Mouse (Mus musculus) forebrain, postnatal 0 days (tissue): ENCODE measurements around the gene Htr1f. TPM values are rescaled to one million over a fixed set of nuclear protein-coding genes. Genes with fewer than 3 reads are reported as not detected.
A peak's percentile ranks its signal among the peaks of the same experiment; 100 is the strongest.

Experiments used
- ATAC-seq: fragments of 200-750 bp; cut with Nextera tagmentation; 2 replicates; pipeline ENCODE4 v1.8.0; 2017; ENCODE audit warnings: mild to moderate bottlenecking, moderate library complexity
- DNase-seq: peaks from one replicate; pipeline ENCODE4 v3.0.0-alpha.2; 2015
- H3K27ac ChIP-seq: fragments of 300-500 bp; sonication (generic); 2 replicates; pipeline ENCODE4 v1.5.1; 2014; ENCODE audit warnings: low read depth, mild to moderate bottlenecking, antibody characterized with exemption, low read length, moderate library complexity, mixed read lengths
- H3K27me3 ChIP-seq: fragments of 300-500 bp; sonication (generic); 2 replicates; pipeline ENCODE4 v1.6.1; 2014; ENCODE audit warnings: mild to moderate bottlenecking, low read length, mixed read lengths; ENCODE audit not compliant: insufficient read depth
- H3K36me3 ChIP-seq: fragments of 300-500 bp; sonication (generic); 2 replicates; pipeline ENCODE4 v1.6.1; 2014; ENCODE audit warnings: mild to moderate bottlenecking, moderate library complexity; ENCODE audit not compliant: insufficient read depth
- H3K4me1 ChIP-seq: fragments of 300-500 bp; sonication (generic); 2 replicates; pipeline ENCODE4 v1.6.1; 2014; ENCODE audit warnings: antibody characterized with exemption; ENCODE audit not compliant: insufficient read depth
- H3K4me2 ChIP-seq: fragments of 300-500 bp; sonication (generic); 2 replicates; pipeline ENCODE4 v1.6.1; 2014; ENCODE audit warnings: low read depth, mild to moderate bottlenecking, moderate library complexity
- H3K4me3 ChIP-seq: fragments of 300-500 bp; sonication (generic); 2 replicates; pipeline ENCODE4 v1.5.1; 2014; ENCODE audit warnings: low read depth, low read length, mixed read lengths
- H3K9ac ChIP-seq: fragments of 300-500 bp; sonication (generic); 2 replicates; pipeline ENCODE4 v1.6.1; 2014; ENCODE audit warnings: mild to moderate bottlenecking
- H3K9me3 ChIP-seq: fragments of 300-500 bp; sonication (generic); 2 replicates; pipeline ENCODE4 v1.6.1; 2016; ENCODE audit warnings: low read length
- CTCF ChIP-seq: sonication (generic); IDR thresholded peaks from 2 replicates; pipeline ENCODE4 v1.5.1; 2016; ENCODE audit warnings: antibody characterized with exemption, control low read depth, low read depth
- WGBS: fragments of 180-500 bp; shearing (Covaris S2); extraction: QIAGEN DNeasy Blood & Tissue Kit; methylation state at CpG from one replicate; pipeline ENCODE4 v1.1.7; 2014; 5-methylcytosine and 5-hydroxymethylcytosine counted together
- polyA plus RNA-seq: library from polyadenylated mRNA; unstranded; fragments of >200 nt; fragmentation: Nextera tagmentation; extraction: Ambion mirVana; gene quantifications from 2 replicates; pipeline ENCODE4 v1.2.1, GENCODE M21; 2015
- total RNA-seq: library from RNA; depleted of rRNA; stranded (reverse); fragments of >200 nt; gene quantifications from 2 replicates; pipeline ENCODE4 v1.2.3, GENCODE M21; 2014; rRNA removed

Htr1f gene
- total RNA-seq (1.2 and 2.0 TPM in 2 replicates), polyA plus RNA-seq (0.58 and 0.80 TPM in 2 replicates)

DNA sequence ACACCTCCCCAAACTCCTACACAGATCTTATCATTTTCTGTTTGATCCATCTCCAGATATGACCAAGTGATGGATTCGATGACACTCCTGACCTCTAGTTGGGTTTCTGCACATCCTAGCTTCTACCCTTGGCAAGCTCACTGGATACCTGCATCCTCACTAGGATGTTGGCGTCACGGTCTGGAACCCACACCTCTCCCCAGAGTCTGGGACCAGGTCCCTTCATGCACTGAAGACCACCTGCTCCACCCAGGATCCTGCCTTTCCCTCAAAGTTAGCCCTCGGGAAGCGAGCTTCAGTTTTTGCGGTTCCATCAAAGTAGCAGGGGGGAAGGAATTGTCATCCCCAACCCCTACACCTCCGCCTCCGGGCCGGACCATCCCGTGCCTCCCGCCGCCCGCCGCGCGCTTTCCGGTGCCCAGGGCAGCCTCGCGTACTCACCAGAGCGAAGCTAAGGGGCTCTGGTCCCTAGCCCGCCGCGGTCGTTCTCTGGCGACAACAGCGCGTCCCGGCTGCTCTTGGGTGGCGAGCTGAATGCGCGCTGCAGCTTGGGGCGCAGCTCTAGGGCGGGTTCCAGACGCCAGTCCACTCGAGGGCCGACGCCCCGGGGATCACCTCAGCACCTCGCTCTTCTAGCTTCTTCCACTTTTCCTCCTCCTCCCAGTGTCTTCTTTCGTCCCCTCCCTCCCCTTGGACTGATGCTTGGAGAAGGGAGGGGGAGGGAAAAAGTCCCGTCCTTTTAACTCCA is at the start of gene Htr1f:
Gene Htr1f (minus strand): TSS at position 671 of the 748 bp plus-strand sequence.
- peak within 1 kb of the TSS; percentile 87 for H3K4me2 ChIP-seq
- H3K4me3 ChIP-seq, result peak within 1 kb of the TSS; percentile 52
- peak; percentile 84 for ATAC-seq
- no peak for TF ChIP-seq CTCF
- H3K9ac ChIP-seq, result peak within 1 kb of the TSS; percentile 56
- no peaks in the 10 kb centered on the region for H3K9me3 ChIP-seq
- WGBS, result 4% methylated on average over 39 of the region's 41 CpGs
- no peak within 1 kb of the TSS for H3K27ac ChIP-seq
- no peaks in the 10 kb centered on the region for H3K36me3 ChIP-seq
- H3K27me3 ChIP-seq, result no peaks in the 10 kb centered on the region
- peak; percentile 32 for DNase-seq
- H3K4me1 ChIP-seq, result 0 out of 2 replicates have a peak, but pooled peaks cover 8% of the 10 kb centered on the region

DNA sequence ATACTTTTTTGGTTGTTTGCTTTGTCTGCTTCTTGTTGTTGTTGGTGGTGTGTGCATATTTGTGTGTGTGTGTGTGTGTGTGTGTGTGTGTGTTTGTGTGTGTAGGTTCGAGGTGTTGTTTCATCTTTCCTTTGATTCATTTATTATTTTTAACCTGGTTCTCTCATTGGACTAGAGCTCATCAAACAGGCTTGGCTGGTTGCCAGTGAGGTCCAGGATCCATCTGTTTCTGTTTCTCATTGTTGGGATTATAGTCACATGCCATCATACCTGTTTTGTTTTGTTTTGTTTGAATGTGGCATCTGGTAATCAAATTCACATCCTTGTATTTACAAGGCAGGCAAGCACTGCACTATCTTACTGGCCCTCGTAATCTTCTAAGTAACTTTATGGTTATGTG is 34.1 kb upstream of the Htr1f start:
- Histone ChIP-seq H3K4me2 (no peak overlapping the region), H3K4me1 (no peaks in the 10 kb centered on the region), H3K27me3 (no peaks in the 10 kb centered on the region), H3K27ac (no peak overlapping the region), H3K36me3 (no peaks in the 10 kb centered on the region), H3K4me3 (no peak overlapping the region), H3K9ac (no peak overlapping the region), H3K9me3 (no peaks in the 10 kb centered on the region)
- no peak for ATAC-seq
- no peak for DNase-seq
- WGBS, result 57% methylated on average over 2 of the region's 2 CpGs
- TF ChIP-seq CTCF, result no peak

DNA sequence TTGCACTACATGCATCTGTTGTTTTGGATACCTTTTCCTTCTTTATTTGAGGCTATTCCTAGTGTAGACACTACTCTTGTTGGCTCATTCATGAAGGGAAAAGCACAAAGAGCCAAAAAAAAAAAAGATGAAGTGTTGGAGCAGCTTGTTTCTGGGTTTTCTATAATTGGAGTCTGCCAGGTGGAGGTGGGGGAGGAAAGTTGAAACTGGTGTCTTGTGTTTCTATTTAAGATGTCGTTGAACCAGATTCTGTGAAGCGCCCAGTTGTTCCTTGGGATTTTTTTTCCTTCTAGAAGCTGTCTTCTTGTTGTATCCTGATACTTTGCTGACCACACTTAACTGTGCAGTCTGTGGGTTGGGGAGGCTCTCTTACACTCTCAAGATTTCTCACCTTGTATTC is 23.7 kb upstream of the Htr1f start:
- no peaks in the 10 kb centered on the region for H3K36me3 ChIP-seq
- no peak overlapping the region for H3K27ac ChIP-seq
- 66% methylated on average over 2 of the region's 2 CpGs for WGBS
- no peaks in the 10 kb centered on the region for H3K27me3 ChIP-seq
- ATAC-seq (no peak), DNase-seq (peak; percentile 18)
- no peaks in the 10 kb centered on the region for H3K9me3 ChIP-seq
- no peak for TF ChIP-seq CTCF
- no peak overlapping the region for H3K9ac ChIP-seq
- no peak overlapping the region for H3K4me2 ChIP-seq
- H3K4me1 ChIP-seq, result no peaks in the 10 kb centered on the region
- H3K4me3 ChIP-seq, result no peak overlapping the region

DNA sequence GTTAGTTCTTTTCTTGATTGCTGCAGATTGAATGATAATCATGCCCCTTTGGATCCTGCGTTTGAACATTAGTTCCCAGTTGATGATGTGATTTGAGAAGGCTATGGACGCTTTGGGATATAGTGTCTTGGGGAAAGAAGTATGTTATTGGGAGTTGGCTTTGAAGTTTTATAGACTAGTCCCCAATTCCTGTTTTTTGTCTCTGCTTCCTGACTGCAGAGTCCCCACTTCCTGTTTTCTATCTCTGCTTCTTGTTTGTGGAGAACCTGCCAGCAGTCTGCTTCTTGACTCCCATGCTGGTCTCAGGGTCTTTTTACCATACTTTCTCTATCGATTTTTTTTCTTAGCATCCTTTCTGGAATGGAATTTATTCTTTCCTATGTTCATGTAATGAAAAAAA is 22.2 kb upstream of the Htr1f start:
- no peak overlapping the region for H3K27ac ChIP-seq
- DNase-seq (no peak), ATAC-seq (no peak)
- no peaks in the 10 kb centered on the region for H3K4me1 ChIP-seq
- H3K9ac ChIP-seq, result no peak overlapping the region
- H3K36me3 ChIP-seq, result no peaks in the 10 kb centered on the region
- WGBS, result 93% methylated on average over 3 of the region's 3 CpGs
- H3K4me3 ChIP-seq, result no peak overlapping the region
- no peaks in the 10 kb centered on the region for H3K9me3 ChIP-seq
- no peak overlapping the region for H3K4me2 ChIP-seq
- H3K27me3 ChIP-seq, result no peaks in the 10 kb centered on the region
- TF ChIP-seq CTCF, result no peak

DNA sequence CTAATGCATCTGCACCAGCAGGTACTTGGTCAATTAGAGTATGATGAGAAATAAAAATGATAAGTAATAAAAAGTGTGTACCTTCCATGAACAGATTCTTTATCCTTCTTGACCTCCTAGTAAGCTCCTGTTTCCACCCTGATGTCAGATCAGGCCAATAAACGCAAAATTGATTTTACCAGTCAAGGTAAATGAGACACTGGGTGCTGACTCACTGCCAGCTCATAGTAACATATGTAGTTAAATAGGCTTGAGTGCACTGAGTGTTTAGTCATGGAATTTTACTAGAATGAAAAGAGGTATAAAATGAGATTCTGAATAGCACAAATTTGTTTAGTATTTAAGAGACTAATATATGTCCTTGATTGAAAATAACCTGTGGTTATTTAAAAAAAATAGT is 6.6 kb upstream of the Htr1f start:
- Histone ChIP-seq H3K4me2 (no peak overlapping the region), H3K9me3 (no peaks in the 10 kb centered on the region), H3K27ac (no peak overlapping the region), H3K27me3 (no peaks in the 10 kb centered on the region), H3K9ac (no peak overlapping the region), H3K4me3 (no peak overlapping the region), H3K4me1 (no peaks in the 10 kb centered on the region), H3K36me3 (no peaks in the 10 kb centered on the region)
- WGBS, result 89% methylated on average over 1 of the region's 1 CpGs
- ATAC-seq (no peak), DNase-seq (no peak)
- TF ChIP-seq CTCF, result no peak

DNA sequence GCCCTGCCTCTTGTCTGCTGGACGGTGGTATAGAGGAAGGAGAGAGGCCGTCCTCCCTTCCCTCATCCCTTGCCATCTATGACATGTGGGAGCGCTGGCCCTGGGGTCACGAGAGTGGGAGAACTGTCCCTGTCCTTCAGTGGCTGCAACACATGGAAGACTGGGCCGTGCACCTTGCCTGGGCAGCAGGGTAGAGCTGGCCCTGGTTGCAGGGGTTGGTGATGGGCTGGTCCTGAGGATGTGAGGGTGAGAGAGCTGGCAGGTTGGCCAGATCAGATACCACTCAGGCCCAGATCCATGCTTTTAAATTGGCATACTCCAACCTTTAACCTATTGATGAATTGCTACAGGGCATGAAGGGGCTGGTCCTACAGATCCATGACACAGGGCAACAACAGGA is 12.1 kb downstream of the Htr1f start:
- H3K27me3 ChIP-seq, result no peaks in the 10 kb centered on the region
- H3K4me2 ChIP-seq, result no peak overlapping the region
- H3K36me3 ChIP-seq, result no peaks in the 10 kb centered on the region
- no peak overlapping the region for H3K9ac ChIP-seq
- H3K9me3 ChIP-seq, result no peaks in the 10 kb centered on the region
- no peak for TF ChIP-seq CTCF
- ATAC-seq (no peak), DNase-seq (no peak)
- H3K4me3 ChIP-seq, result no peak overlapping the region
- H3K4me1 ChIP-seq, result no peaks in the 10 kb centered on the region
- 91% methylated on average over 5 of the region's 5 CpGs for WGBS
- H3K27ac ChIP-seq, result no peak overlapping the region

DNA sequence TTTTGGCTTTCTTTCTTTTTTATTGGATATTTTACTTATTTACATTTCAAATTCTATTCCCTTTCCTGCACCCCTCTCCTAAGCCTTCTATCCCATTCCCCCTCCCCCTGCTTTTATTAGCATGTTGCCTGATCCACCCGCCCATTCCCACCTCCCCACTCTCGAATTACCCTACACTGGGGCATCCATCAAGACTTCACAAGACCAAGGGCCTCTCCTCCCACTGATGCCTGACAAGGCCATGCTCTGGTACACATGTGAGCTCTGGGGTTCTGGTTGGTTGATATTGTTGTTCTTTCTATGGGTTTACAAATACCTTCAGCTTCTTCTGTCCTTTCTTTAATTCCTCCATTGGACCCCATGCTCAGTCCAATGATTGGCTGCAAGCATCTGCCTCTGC is 22.2 kb downstream of the Htr1f start:
- H3K27me3 ChIP-seq, result no peaks in the 10 kb centered on the region
- no peak overlapping the region for H3K4me2 ChIP-seq
- no peak for DNase-seq
- H3K9ac ChIP-seq, result no peak overlapping the region
- 54% methylated on average over 2 of the region's 2 CpGs for WGBS
- ATAC-seq, result no peak
- no peak overlapping the region for H3K4me3 ChIP-seq
- no peaks in the 10 kb centered on the region for H3K4me1 ChIP-seq
- no peak for TF ChIP-seq CTCF
- H3K36me3 ChIP-seq, result no peaks in the 10 kb centered on the region
- no peak overlapping the region for H3K27ac ChIP-seq
- 0 out of 2 replicates have a peak, but pooled peaks cover 1% of the 10 kb centered on the region for H3K9me3 ChIP-seq
